Mouse (Mus musculus) E14TG2a.4 (cell line): ENCODE measurements around the gene Rap1gap.

Experiments
- H3K27me3 ChIP-seq: 2 replicates; pipeline ENCODE4 v1.6.1; 2014; ENCODE audit warnings: low read length, control low read depth; ENCODE audit not compliant: insufficient read depth
- H3K36me3 ChIP-seq: 2 replicates; pipeline ENCODE4 v1.6.1; 2014; ENCODE audit warnings: low read length, control low read depth; ENCODE audit not compliant: insufficient read depth
- H3K4me1 ChIP-seq: replicated peaks from 2 replicates; pipeline ENCODE4 v1.6.1; 2014; ENCODE audit warnings: low read depth, low read length, control low read depth
- H3K4me3 ChIP-seq: replicated peaks from 2 replicates; pipeline ENCODE4 v1.5.1; 2014; ENCODE audit warnings: mild to moderate bottlenecking, low read length
- H3K9me3 ChIP-seq: 2 replicates; pipeline ENCODE4 v1.6.1; 2014; ENCODE audit warnings: low read length, control low read depth
- CTCF ChIP-seq: conservative IDR thresholded peaks from 2 replicates; pipeline ENCODE4 v1.5.1; 2014; ENCODE audit warnings: low read length
- NANOG ChIP-seq: IDR thresholded peaks from 2 replicates; pipeline ENCODE4 v1.6.1; 2014; ENCODE audit warnings: borderline replicate concordance, low read length, mixed read lengths
- POU5F1 ChIP-seq: IDR thresholded peaks from 2 replicates; pipeline ENCODE4 v1.6.1; 2014; ENCODE audit warnings: low read length, borderline replicate concordance

Gene Rap1gap

GRCm38 (mm10) chr4:137771749-137772148, 107.2 kb downstream of the Rap1gap start:
- Histone ChIP-seq H3K9me3 (no peaks in the 10 kb centered on the region), H3K4me1 (peaks cover 92% of the 10 kb centered on the region), H3K36me3 (peaks cover 64% of the 10 kb centered on the region), H3K4me3 (peak overlapping the region; percentile 2; the same call in 1 of the 2 replicates), H3K27me3 (no peaks in the 10 kb centered on the region)
- no peak for TF ChIP-seq NANOG
- no peak for TF ChIP-seq CTCF
- TF ChIP-seq POU5F1 = no peak

DNA sequence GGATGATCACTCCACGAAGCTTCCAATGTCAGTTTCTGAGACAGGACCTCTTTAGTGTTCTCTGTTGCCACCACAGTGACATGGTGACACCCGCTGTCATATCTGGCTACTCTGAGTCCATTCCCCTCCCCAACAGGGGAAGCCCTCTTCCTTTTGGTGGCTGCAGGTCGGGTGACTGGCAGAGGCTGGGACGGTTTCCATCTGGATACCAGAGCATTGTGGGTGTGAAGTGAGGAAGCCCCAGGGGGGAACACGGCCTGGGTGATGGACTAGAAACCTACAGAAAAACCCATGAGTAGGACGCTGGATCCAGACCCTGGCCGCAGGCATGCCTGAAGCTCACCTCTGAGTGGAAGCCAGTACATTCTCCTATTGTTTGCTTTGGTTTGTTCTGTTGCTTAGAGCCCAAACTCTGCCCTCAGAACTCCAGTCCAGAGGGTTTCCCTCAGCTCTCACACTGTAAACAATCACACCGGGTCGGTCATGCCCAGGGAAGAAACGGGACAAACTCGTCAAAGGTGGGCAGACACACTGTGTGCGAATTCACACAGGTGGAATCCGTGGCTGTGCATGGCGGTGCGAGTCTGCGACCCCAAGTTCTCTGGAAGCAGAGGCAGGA, 108.0 kb downstream of the Rap1gap start:
- H3K9me3 ChIP-seq = no peaks in the 10 kb centered on the region
- H3K27me3 ChIP-seq = no peaks in the 10 kb centered on the region
- peaks cover 57% of the 10 kb centered on the region for H3K36me3 ChIP-seq
- TF ChIP-seq CTCF (no peak), NANOG (no peak), POU5F1 (no peak)
- H3K4me1 ChIP-seq = peaks cover 92% of the 10 kb centered on the region
- H3K4me3 ChIP-seq = peak overlapping the region; percentile 30

- peaks cover 92% of the 10 kb centered on the region for H3K4me1 ChIP-seq
- peaks cover 49% of the 10 kb centered on the region for H3K36me3 ChIP-seq
- H3K4me3 ChIP-seq = peak overlapping the region; percentile 30; the same call in 1 of the 2 replicates
- TF ChIP-seq POU5F1 (no peak), CTCF (no peak), NANOG (no peak)
- H3K27me3 ChIP-seq = no peaks in the 10 kb centered on the region
- H3K9me3 ChIP-seq = no peaks in the 10 kb centered on the region
Observed at GRCm38 (mm10) chr4:137773369-137773899, 108.9 kb downstream of the Rap1gap start.

GRCm38 (mm10) chr4:137774013-137774412, 109.5 kb downstream of the Rap1gap start:
- no peaks in the 10 kb centered on the region for H3K27me3 ChIP-seq
- H3K4me1 ChIP-seq = peaks cover 92% of the 10 kb centered on the region
- H3K36me3 ChIP-seq = peaks cover 45% of the 10 kb centered on the region
- H3K4me3 ChIP-seq = peak overlapping the region; percentile 30; the same call in 1 of the 2 replicates
- TF ChIP-seq NANOG (no peak), POU5F1 (no peak), CTCF (no peak)
- H3K9me3 ChIP-seq = no peaks in the 10 kb centered on the region

GRCm38 (mm10) chr4:137774505-137774904, 110.0 kb downstream of the Rap1gap start:
- H3K9me3 ChIP-seq = no peaks in the 10 kb centered on the region
- H3K36me3 ChIP-seq = peaks cover 44% of the 10 kb centered on the region
- H3K4me1 ChIP-seq = peaks cover 92% of the 10 kb centered on the region
- H3K27me3 ChIP-seq = no peaks in the 10 kb centered on the region
- no peak for TF ChIP-seq NANOG
- TF ChIP-seq CTCF = no peak
- TF ChIP-seq POU5F1 = no peak
- peak overlapping the region; percentile 30; the same call in 1 of the 2 replicates for H3K4me3 ChIP-seq

DNA sequence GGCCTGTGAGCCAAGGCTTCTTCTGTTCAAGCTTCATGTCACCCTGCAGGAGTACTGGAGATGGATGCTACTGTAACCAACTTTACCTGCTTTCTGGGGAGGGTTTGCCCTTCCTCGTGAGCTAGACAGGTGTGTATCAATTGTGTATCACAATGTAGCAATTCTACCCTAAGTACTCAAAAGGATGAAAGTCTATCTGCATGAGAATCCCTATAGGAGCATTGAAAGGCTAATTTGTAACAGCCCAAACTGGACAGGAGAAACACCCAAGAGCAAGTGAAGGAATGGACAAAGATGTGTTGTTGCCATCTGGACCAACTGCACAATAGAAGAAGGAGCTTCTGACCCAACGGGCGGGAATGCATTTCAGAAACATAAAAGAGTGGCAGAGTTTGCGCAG, 113.3 kb downstream of the Rap1gap start:
- H3K36me3 ChIP-seq = peaks cover 46% of the 10 kb centered on the region
- H3K27me3 ChIP-seq = no peaks in the 10 kb centered on the region
- peaks cover 91% of the 10 kb centered on the region for H3K4me1 ChIP-seq
- peak overlapping the region; percentile 47 for H3K4me3 ChIP-seq
- TF ChIP-seq POU5F1 (peak; percentile 60; the same call in 1 of the 2 replicates), CTCF (no peak), NANOG (peak; percentile 88)
- H3K9me3 ChIP-seq = no peaks in the 10 kb centered on the region

DNA sequence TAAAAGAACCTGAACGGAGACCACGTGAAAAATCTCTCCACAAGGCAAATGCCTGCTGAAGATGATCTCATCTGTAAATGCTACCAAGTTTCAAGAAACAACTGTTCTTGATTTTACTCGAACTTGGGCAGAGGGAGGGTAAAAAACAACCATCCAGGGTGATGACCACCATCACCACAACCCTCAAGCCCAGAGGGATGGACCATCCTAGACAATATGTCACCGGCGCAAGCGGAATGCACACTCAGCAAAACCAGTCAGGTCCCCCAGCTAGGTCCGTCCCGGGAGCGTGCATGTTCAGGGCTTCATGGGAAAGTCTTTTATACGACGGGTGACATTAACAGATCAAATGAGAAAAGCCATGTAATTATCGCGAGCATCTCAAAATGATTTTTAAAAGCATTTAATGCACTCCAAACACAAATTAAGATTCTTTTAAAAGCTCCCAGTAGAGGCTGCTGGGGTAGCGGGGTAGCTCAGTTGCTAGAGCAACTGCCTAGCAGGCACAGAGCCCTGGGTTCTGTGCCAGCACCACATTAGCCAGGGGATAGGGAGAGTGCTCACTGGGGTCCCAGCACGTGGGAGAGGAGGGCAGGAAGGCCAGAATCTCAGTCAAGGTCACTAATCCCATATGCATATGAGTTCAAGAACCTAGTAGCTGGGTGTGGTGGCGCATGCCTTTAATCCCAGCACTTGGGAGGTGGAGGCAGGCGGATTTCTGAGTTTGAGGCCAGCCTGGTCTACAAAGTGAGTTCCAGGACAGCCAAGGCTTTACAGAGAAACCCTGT, 114.1 kb downstream of the Rap1gap start:
- no peaks in the 10 kb centered on the region for H3K9me3 ChIP-seq
- TF ChIP-seq CTCF (no peak), NANOG (no peak), POU5F1 (no peak)
- peaks cover 91% of the 10 kb centered on the region for H3K4me1 ChIP-seq
- H3K27me3 ChIP-seq = no peaks in the 10 kb centered on the region
- H3K36me3 ChIP-seq = peaks cover 46% of the 10 kb centered on the region
- H3K4me3 ChIP-seq = peak overlapping the region; percentile 47
